Mouse (Mus musculus) myocyte (in vitro differentiated cells): ENCODE measurements around the gene Ddost.

ENCODE experiments used
- POLR2A ChIP-seq: IDR thresholded peaks from one replicate; pipeline ENCODE4 v1.6.1; 2011; ENCODE audit warnings: low read depth, mild to moderate bottlenecking, control low read depth, moderate library complexity; ENCODE audit not compliant: insufficient read length
- TCF12 ChIP-seq: IDR thresholded peaks from one replicate; pipeline ENCODE4 v1.6.1; 2011; ENCODE audit warnings: mild to moderate bottlenecking, control low read depth; ENCODE audit not compliant: poor library complexity, insufficient read depth, severe bottlenecking
- USF1 ChIP-seq: IDR thresholded peaks from one replicate; pipeline ENCODE4 v1.6.1; 2011; ENCODE audit warnings: low read depth, mild to moderate bottlenecking, control low read depth, moderate library complexity

GRCm38 (mm10) chr4:138267869-138268268, 36.7 kb upstream of the Ddost start:
- TF ChIP-seq TCF12 (no peak), USF1 (no peak), POLR2A (no peak)
